Mouse (Mus musculus) cerebellum, adult 2 months (tissue): Measurements from ENCODE around the gene Gadl1.

Experiments used
- CTCF ChIP-seq: fragments of 200-500 bp; IDR thresholded peaks from 2 replicates; pipeline ENCODE4 v1.5.1; 2011; ENCODE audit warnings: low read depth, mild to moderate bottlenecking, control low read depth, low read length, moderate library complexity, borderline replicate concordance; ENCODE audit not compliant: insufficient read depth
- POLR2A ChIP-seq: fragments of 200-500 bp; IDR thresholded peaks from 2 replicates; pipeline ENCODE4 v1.6.1; 2011; ENCODE audit warnings: low read length, control low read depth, borderline replicate concordance; ENCODE audit not compliant: insufficient read depth

DNA sequence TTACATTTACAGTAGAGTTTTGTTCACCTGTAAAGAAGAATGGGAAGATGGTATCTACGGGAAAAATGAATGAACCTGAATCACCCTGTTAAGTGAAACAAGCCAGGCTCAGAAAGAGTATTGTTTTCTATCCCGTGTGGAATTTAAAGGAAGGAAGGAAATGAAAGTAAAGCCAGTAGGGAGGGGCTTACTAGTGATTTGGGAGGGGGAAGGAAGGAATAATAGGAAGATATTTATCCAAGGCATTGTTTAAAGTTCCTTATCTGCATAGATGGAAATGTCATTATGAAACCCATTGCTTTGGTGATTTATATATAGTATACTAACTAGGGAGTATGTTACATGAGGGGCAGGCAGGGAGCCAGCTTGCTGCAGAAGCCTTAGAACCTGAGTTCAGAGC, 199.5 kb downstream of the Gadl1 start:
- TF ChIP-seq CTCF (no peak), POLR2A (no peak)
